Mouse (Mus musculus) liver, embryonic 16.5 days (tissue): ENCODE data around the gene Rpl14. TPM values are rescaled to one million over a fixed set of nuclear protein-coding genes. Genes with fewer than 3 reads are reported as not detected.
A peak's percentile ranks its signal among the peaks of the same experiment; 100 is the strongest.
"Not testable (repeated sequence)": the region's sequence is repeated elsewhere in the genome, so short reads cannot be mapped to it uniquely, and the experiment has no call there.

ENCODE experiments used
- ATAC-seq: fragments of 200-750 bp; cut with Nextera tagmentation; 2 replicates; pipeline ENCODE4 v1.8.0; 2017; ENCODE audit warnings: low read depth, mild to moderate bottlenecking, moderate number of reproducible peaks, moderate library complexity
- H3K27ac ChIP-seq: fragments of 300-500 bp; sonication (generic); 2 replicates; pipeline ENCODE4 v1.5.1; 2014; ENCODE audit warnings: mild to moderate bottlenecking, low read length
- H3K27me3 ChIP-seq: fragments of 300-500 bp; sonication (generic); 2 replicates; pipeline ENCODE4 v1.6.1; 2014; ENCODE audit warnings: low read depth, low read length, mixed read lengths; ENCODE audit not compliant: control insufficient read depth, insufficient read depth
- H3K36me3 ChIP-seq: fragments of 300-500 bp; sonication (generic); 2 replicates; pipeline ENCODE4 v1.6.1; 2014; ENCODE audit warnings: mild to moderate bottlenecking; ENCODE audit not compliant: control insufficient read depth, insufficient read depth
- H3K4me1 ChIP-seq: fragments of 300-500 bp; sonication (generic); 2 replicates; pipeline ENCODE4 v1.6.1; 2014; ENCODE audit warnings: low read depth, low read length, mixed read lengths; ENCODE audit not compliant: control insufficient read depth
- H3K4me2 ChIP-seq: fragments of 300-500 bp; sonication (generic); 2 replicates; pipeline ENCODE4 v1.6.1; 2014; ENCODE audit warnings: low read depth, low read length, mixed read lengths
- H3K4me3 ChIP-seq: fragments of 300-500 bp; sonication (generic); 2 replicates; pipeline ENCODE4 v1.5.1; 2014; ENCODE audit warnings: low read depth, mild to moderate bottlenecking, low read length
- H3K9ac ChIP-seq: fragments of 300-500 bp; sonication (generic); 2 replicates; pipeline ENCODE4 v1.6.1; 2014; ENCODE audit warnings: low read depth, low read length
- H3K9me3 ChIP-seq: fragments of 300-500 bp; sonication (generic); replicated peaks from 2 replicates; pipeline ENCODE4 v1.6.1; 2016; ENCODE audit warnings: low read length; ENCODE audit not compliant: control insufficient read depth
- WGBS: fragments of 180-500 bp; shearing (Covaris S2); extraction: QIAGEN DNeasy Blood & Tissue Kit; methylation state at CpG from one replicate; pipeline ENCODE4 v1.1.7; 2014; ENCODE audit not compliant: insufficient replicate concordance; 5-methylcytosine and 5-hydroxymethylcytosine counted together
- polyA plus RNA-seq: library from polyadenylated mRNA; unstranded; fragments of >200 nt; fragmentation: Nextera tagmentation; extraction: Ambion mirVana; gene quantifications from 2 replicates; pipeline ENCODE4 v1.2.1, GENCODE M21; 2015

Rpl14 gene
- polyA plus RNA-seq = 335 and 378 TPM in 2 replicates

DNA sequence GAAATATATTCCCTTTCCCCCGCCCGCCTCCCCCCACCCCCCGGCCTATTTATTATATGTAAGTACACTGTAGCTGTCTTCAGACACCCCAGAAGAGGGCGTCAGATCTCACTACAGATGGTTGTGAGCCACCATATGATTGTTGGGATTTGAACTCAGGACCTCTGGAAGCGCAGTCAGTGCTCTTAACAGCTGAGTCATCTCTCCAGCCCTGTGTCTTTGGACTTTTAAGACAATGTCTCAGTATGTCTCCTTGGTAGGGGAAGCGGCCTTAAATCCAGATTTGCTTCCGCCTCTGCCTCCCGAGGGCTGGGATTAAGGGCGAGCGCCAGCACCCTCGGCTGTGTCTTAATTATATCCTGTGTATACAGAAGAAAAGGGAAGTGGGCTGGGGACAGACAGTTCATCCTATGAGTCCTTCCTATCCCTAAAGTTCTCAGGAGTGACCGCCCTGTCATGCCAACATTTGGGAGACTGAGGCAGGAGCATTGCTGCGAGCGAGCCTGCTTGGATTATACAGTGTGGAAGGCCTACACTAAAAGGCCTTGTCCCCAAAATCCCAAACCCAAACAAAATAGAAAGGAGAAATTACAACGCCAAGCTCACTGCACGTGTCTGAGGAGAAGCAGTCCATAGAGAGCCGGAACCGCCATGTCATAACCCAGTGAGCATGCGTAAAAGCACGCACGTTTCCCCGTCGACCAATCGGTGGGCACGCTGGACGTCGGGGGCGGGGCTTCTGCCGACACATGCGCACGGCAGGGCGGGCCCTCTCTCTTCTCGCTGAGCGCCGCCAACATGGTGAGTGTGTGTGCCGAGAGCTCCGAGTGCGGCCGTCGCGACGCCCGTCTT, at the start of gene Rpl14:
TSS of gene Rpl14 (plus strand) at position 704 of the 852 bp plus-strand sequence.
- peak within 1 kb of the TSS; percentile 85 for H3K9ac ChIP-seq
- peak within 1 kb of the TSS; percentile 63 for H3K27ac ChIP-seq
- 2% methylated on average over 43 of the region's 43 CpGs for WGBS
- H3K27me3 ChIP-seq = no peaks in the 10 kb centered on the region
- H3K4me2 ChIP-seq = peak within 1 kb of the TSS; percentile 81
- H3K4me1 ChIP-seq = peaks cover 26% of the 10 kb centered on the region
- peak; percentile 94 for ATAC-seq
- H3K36me3 ChIP-seq = peaks cover 30% of the 10 kb centered on the region
- no peaks in the 10 kb centered on the region; the same call in 1 of the 2 replicates for H3K9me3 ChIP-seq
- peak within 1 kb of the TSS; percentile 88 for H3K4me3 ChIP-seq

DNA sequence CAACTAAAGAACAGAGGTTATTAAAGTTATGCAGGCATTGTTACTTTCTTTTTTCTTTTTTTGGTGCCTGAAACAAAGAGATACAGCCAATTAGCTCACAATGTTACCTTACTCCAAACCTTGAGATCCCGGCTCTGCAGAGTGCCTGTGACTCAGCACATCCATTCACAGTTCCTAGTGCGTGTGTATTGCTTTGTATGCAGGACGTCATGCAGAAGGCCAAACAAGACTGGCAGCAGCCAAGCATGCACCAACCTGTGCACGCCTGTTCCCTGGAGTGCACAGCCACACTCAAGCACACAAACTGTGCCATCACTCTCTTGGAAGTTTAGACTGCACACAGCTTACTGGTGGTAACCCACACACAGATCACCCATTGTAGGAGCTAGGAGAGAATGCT, 44.0 kb upstream of the Rpl14 start:
- no peak overlapping the region for H3K9ac ChIP-seq
- H3K4me1 ChIP-seq = no peaks in the 10 kb centered on the region
- no peak for ATAC-seq
- no peaks in the 10 kb centered on the region for H3K27me3 ChIP-seq
- no peaks in the 10 kb centered on the region for H3K36me3 ChIP-seq
- H3K4me3 ChIP-seq = no peak overlapping the region
- no peak overlapping the region for H3K27ac ChIP-seq
- WGBS = 45% methylated on average over 4 of the region's 4 CpGs
- no peaks in the 10 kb centered on the region for H3K9me3 ChIP-seq
- no peak overlapping the region for H3K4me2 ChIP-seq

DNA sequence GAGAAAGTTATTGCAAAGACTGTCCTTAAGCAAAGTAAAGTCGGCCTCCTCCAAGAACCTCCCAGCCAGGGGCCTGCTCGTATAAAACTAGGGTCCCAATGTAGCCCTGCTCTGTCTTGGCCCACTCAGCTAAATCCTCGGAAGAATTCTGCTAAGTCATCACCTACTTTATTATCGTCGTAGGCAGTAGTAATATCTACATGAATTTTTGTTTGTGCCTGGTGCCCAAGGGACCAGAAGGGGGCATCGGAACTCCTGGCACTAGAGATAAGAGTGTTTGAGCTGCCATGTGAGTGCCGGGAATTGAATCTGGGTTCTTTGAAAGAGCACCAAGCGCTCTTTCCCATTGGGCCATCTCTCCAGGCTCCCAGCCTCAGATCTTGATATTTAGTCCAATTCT, 43.3 kb upstream of the Rpl14 start:
- Histone ChIP-seq H3K4me2 (no peak overlapping the region), H3K9ac (no peak overlapping the region), H3K9me3 (no peaks in the 10 kb centered on the region), H3K4me1 (no peaks in the 10 kb centered on the region), H3K36me3 (no peaks in the 10 kb centered on the region), H3K27me3 (no peaks in the 10 kb centered on the region), H3K4me3 (no peak overlapping the region), H3K27ac (no peak overlapping the region)
- ATAC-seq = no peak
- 64% methylated on average over 8 of the region's 8 CpGs for WGBS

DNA sequence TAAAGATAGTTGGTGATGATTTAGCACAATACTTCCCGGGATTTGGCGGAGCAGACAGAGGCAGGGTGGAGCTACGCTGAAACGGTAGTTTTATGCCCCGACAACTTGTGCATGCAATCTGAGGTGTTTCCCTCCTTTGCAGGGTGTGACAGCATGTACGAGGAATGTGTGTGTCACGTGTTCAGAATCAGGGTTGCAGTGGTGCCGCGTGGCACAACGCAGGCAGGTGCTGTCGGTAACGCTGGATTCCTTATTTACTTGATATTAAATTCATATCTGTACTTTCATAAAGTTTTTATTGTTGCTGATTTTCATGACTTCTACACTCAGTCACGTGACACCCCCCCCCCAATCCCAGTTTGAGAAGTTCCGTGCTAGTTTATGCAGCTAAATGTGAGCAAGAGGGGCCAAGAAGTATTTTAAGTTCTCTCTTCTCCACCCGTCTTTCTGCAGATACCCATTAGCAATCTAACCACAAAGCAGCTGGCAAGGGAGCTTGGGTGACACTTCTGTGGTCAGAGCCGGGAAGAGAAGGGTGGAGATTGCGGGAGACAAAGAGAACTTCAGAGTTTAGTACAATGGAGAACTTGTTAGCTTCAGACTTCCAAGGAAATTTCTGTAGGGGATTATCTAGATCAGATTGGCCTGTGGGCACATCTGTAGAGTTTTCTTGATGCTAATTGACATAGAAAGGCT, 42.3 kb upstream of the Rpl14 start:
- H3K9me3 ChIP-seq = no peaks in the 10 kb centered on the region
- no peaks in the 10 kb centered on the region for H3K4me1 ChIP-seq
- WGBS = 62% methylated on average over 17 of the region's 17 CpGs
- no peak overlapping the region for H3K27ac ChIP-seq
- H3K9ac ChIP-seq = no peak overlapping the region
- H3K4me3 ChIP-seq = no peak overlapping the region
- no peaks in the 10 kb centered on the region for H3K27me3 ChIP-seq
- no peaks in the 10 kb centered on the region for H3K36me3 ChIP-seq
- no peak for ATAC-seq
- H3K4me2 ChIP-seq = no peak overlapping the region

DNA sequence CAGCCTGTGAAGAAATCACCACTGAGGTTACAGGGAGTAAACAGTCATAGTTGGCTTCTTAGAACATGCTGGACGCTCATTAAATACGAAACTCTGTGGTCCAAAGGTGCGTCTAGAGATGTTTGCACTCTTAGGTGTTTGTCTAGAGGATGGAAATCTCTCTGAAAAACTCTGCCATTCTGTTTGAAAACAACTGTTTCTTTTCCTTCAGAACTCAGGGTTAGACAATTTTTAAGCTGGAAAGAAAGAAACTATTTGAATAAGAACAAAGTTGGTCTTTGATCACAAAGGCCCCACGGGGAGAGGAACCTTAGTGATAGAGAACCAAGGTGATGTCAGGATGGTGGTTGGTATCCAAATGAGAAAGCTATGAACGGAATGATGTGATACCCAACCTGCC, 40.8 kb upstream of the Rpl14 start:
- H3K9me3 ChIP-seq = no peaks in the 10 kb centered on the region
- no peaks in the 10 kb centered on the region for H3K36me3 ChIP-seq
- H3K27ac ChIP-seq = no peak overlapping the region
- ATAC-seq = no peak
- H3K4me2 ChIP-seq = no peak overlapping the region
- H3K4me1 ChIP-seq = no peaks in the 10 kb centered on the region
- no peak overlapping the region for H3K4me3 ChIP-seq
- H3K27me3 ChIP-seq = no peaks in the 10 kb centered on the region
- WGBS = 65% methylated on average over 5 of the region's 5 CpGs
- H3K9ac ChIP-seq = no peak overlapping the region

DNA sequence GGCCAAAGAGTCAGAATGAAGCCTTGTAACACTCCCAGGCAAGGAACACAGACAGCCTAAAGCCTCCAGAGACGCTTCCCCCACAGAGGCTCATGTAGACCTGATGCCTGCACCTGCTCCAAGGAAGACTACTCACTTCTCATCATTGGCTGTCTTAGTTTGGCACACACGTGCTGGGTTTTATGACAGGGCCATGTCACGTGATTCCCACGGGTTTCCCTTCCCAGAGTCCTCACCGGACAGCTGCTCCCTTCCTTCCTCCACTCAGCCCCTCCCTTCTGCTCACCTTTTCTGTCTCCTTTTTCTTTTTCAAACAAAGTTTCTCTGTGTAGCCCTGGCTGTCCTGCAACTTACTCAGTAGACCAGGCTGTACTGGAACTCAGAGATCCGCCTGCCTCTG, 39.2 kb upstream of the Rpl14 start:
- no peaks in the 10 kb centered on the region for H3K27me3 ChIP-seq
- ATAC-seq = no peak
- H3K4me3 ChIP-seq = no peak overlapping the region
- no peak overlapping the region for H3K27ac ChIP-seq
- no peak overlapping the region for H3K9ac ChIP-seq
- no peak overlapping the region for H3K4me2 ChIP-seq
- no peaks in the 10 kb centered on the region for H3K4me1 ChIP-seq
- no peaks in the 10 kb centered on the region for H3K9me3 ChIP-seq
- WGBS = 65% methylated on average over 6 of the region's 6 CpGs
- no peaks in the 10 kb centered on the region for H3K36me3 ChIP-seq

DNA sequence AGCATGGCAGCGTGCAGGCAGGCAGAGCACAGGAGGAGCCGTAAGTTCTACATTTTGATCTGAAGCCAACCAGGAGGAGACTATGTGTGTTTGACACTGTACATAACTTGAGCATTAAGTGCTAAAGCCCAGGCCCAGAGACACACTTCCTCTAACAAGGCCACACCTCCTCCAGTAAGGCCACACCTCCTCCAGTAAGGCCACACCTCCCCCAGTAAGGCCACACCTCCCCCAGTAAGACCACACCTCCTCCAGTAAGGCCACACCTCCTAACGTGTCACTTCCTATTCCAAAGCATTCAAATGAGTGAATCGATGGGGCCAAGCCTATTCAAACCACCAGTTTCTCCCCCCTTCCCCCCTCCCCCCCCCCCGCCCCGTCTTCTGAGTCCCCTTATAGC, 38.6 kb upstream of the Rpl14 start:
- Histone ChIP-seq H3K27ac (no peak overlapping the region), H3K9ac (no peak overlapping the region), H3K36me3 (no peaks in the 10 kb centered on the region), H3K27me3 (no peaks in the 10 kb centered on the region), H3K9me3 (no peaks in the 10 kb centered on the region), H3K4me3 (no peak overlapping the region), H3K4me1 (no peaks in the 10 kb centered on the region), H3K4me2 (no peak overlapping the region)
- 64% methylated on average over 6 of the region's 6 CpGs for WGBS
- ATAC-seq = no peak

DNA sequence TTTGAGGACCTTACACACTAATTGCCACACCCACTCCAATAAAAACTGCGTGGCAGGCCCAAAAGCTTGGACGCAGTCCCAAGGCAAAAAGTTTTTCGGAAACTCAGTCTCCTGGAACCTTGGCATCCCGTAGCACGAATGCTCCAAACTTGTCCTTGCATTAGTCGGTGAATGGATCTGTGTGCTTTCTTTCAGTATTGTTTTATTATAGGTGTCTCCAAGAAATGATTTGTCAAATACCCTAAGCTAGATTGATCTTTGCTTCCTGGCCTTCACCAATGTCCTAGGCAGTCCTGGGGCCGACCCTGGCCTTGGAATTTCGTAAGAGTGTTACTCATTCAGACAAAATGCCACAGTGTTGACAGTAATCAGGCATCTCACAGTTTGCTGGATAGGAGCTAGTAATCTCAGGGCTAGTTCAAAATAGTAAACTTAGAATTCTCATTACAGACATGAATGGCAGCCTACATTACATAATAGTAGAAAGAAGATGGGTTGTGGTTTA, 37.7 kb upstream of the Rpl14 start:
- not testable (repeated sequence) for H3K9me3 ChIP-seq, H3K36me3 ChIP-seq, H3K4me2 ChIP-seq, H3K27me3 ChIP-seq, H3K27ac ChIP-seq, H3K4me1 ChIP-seq, H3K9ac ChIP-seq, H3K4me3 ChIP-seq, ATAC-seq
- 75% methylated on average over 8 of the region's 8 CpGs for WGBS
